ENCODE assay signal across 8 mouse cellular contexts in the genomic region with DNA sequence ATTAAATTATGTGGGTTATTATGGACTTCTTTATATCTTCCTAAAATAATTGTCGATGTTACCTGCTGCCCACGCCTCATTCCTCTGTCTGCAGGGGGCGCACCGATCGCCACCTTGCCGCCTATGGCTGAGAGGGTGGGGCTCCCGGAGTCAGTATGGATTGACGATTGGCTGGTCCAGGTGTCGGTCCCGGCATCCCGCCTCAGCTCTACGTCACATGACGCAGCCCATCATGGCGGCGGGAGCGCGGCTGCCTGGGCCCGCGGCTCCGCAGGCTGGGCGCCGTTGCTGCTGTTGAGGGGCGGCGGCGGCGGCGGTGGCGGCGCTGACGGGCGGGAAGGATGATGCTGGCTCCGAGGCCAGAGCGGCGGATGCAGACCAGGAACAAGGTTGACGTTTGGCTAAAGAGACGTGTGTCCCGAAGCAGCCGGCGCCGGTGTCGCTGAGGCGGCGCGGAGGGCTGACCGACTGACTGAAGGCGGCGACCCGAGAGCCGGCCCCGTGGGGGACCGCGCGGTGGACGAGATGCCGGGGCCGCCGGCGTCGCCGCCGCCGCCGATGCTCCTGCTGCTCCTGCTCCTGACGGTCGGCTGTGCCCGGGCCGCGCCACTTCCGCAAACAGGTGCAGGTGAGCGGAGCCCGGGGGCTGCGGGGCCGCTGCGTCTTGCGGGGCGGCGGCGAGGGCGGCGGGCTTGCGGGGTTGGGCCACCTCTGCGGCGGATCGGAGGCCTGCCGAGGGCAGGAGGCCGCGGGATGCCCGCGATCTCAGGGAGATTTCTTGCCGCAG. TPM values are rescaled to one million over a fixed set of nuclear protein-coding genes. Genes with fewer than 3 reads are reported as not detected.
A peak's percentile ranks its signal among the peaks of the same experiment; 100 is the strongest.
DNase-seq lines count a peak whose midpoint lies in the region; ATAC-seq lines count a peak whose summit lies in the region.

A gene (plus strand): TSS at position 288 of the 787 bp plus-strand sequence.

- H3K9ac ChIP-seq in hindbrain, embryonic 12.5 days, result peak within 1 kb of the TSS; percentile 96

- H3K27ac ChIP-seq in hindbrain, embryonic 12.5 days, result peak within 1 kb of the TSS; percentile 93

- H3K9me3 ChIP-seq in hindbrain, embryonic 12.5 days (replicated peaks), result no peaks in the 10 kb centered on the region

- peak; percentile 96 for DNase-seq in Muller cell, postnatal 12 days (ENCODE audit: inconsistent ontology term)
- peak; percentile 97 for DNase-seq in cerebellum, adult 9-11 months
- DNase-seq in frontal cortex, postnatal 10 days (ENCODE audit: low spot score in 2 of 2), result peak; percentile 93 to 97
- DNase-seq in layer of hippocampus, postnatal 14 days (ENCODE audit: low spot score in 2 of 2), result peak; percentile 96 to 98
- peak; percentile 98 for DNase-seq in lung, postnatal 14 days
- DNase-seq in retina, adult 2 months (ENCODE audit: low read depth, low spot score), result peak; percentile 86
- peak; percentile 96 for DNase-seq in thymus, postnatal 36 days

- peak within 1 kb of the TSS; percentile 100 for H3K4me3 ChIP-seq in hindbrain, embryonic 12.5 days

- under 1% methylated on average over 81 of the region's 90 CpGs for WGBS in hindbrain, embryonic 12.5 days

- H3K36me3 ChIP-seq in hindbrain, embryonic 12.5 days, result no peaks in the 10 kb centered on the region

- 0 out of 2 replicates have a peak, but pooled peaks cover 4% of the 10 kb centered on the region for H3K27me3 ChIP-seq in hindbrain, embryonic 12.5 days

- peaks cover 9% of the 10 kb centered on the region for H3K4me1 ChIP-seq in hindbrain, embryonic 12.5 days

- peak; percentile 100 for ATAC-seq in hindbrain, embryonic 12.5 days (ENCODE audit: low FRiP score)

- peak within 1 kb of the TSS; percentile 77 for H3K4me2 ChIP-seq in hindbrain, embryonic 12.5 days (replicated peaks)

RNA-seq across cellular contexts. Expression of the gene that starts here (rescaled TPM):
- 8.5 and 10.1 TPM in 2 replicates for polyA plus RNA-seq in hindbrain, embryonic 12.5 days (2016; fragmentation: Nextera tagmentation; extraction: Ambion mirVana)
- 10 to 100 TPM; 84.9 to 88.4 TPM for total RNA-seq in layer of hippocampus, postnatal 14 days (2021)

Comparison
In these comparisons a context has a peak if more than half of its experiments do, and no peak if none do; other contexts are left out.
1. Peak in every context shown above with its lines: DNase-seq, ATAC-seq, H3K4me3 ChIP-seq and H3K27ac ChIP-seq.